Mouse (Mus musculus) kidney, postnatal 14 days (tissue): ENCODE measurements around the gene Arpin.

ENCODE experiments used
- DNase-seq: peaks from one replicate; pipeline ENCODE4 v3.0.0; 2022; ENCODE audit warnings: mixed read lengths

The Arpin gene

GRCm38 (mm10) chr7:79892576-79893428 lies 42.4 kb downstream of the Arpin start:
- no peak for DNase-seq

- peak; percentile 68 for DNase-seq
These were observed 44.5 kb downstream of the Arpin start for GRCm38 (mm10) chr7:79890436-79891221.

GRCm38 (mm10) chr7:79888603-79889002 lies 46.6 kb downstream of the Arpin start:
- DNase-seq, result no peak

- no peak for DNase-seq
These were observed 51.4 kb downstream of the Arpin start for GRCm38 (mm10) chr7:79883613-79884334.

GRCm38 (mm10) chr7:79881901-79882300 lies 53.3 kb downstream of the Arpin start:
- no peak for DNase-seq

- DNase-seq, result peak; percentile 42
These were observed 54.2 kb downstream of the Arpin start for GRCm38 (mm10) chr7:79880998-79881397.

- no peak for DNase-seq
These were observed 55.1 kb downstream of the Arpin start for GRCm38 (mm10) chr7:79880033-79880432.

GRCm38 (mm10) chr7:79878455-79879025 lies 56.6 kb downstream of the Arpin start:
- DNase-seq, result no peak
